Mouse (Mus musculus): ENCODE measurements at regions not wholly inside any gene's neighbourhood (a gene's known extent, or its start where the extent isn't known, plus 50 kb on each side); places are given as distances from the start of the nearest gene placed in this dataset.

DNA sequence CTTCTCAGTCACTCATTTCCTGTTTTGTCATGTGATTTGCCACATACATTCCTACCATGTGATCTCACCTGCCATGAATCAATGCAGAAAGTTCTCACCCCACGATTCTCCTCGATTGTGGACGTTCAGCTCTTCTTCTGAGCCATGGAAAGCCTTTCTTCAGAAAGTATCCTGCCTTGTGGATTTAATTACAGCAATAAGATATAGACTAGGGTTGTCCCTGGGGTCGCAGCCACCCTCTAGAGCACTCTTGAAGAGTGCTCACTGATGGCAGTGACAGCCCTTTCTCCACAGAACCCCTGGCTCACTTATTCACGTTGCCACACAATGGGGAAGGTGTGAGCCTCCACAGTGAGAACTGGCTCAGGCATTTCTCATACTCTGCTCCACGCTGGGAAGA is 345.1 kb downstream of the Wdr11 start:
- no peak for TF ChIP-seq POLR2A (IDR thresholded peaks at IDR 0.05; ENCODE audit: extremely low read depth, insufficient read depth, low read length)
- no peak for TF ChIP-seq CTCF (IDR thresholded peaks at IDR 0.05; ENCODE audit: extremely low read depth, insufficient read depth, low read length)

Data from cortical plate, adult 2 months (tissue).